Mouse (Mus musculus): ENCODE data around the gene Vps13a. TPM values are rescaled to one million over a fixed set of nuclear protein-coding genes. Genes with fewer than 3 reads are reported as not detected.

The Vps13a gene
- polyA plus RNA-seq, 1 experiment, result 42.2 TPM

- Histone ChIP-seq H3K36me3 (ENCODE audit: control insufficient read depth, insufficient read depth, low read length, poor library complexity, severe bottlenecking) (no peaks in the 10 kb centered on the region; the same call in 1 of the 2 replicates), H3K4me1 (ENCODE audit: control insufficient read depth, insufficient read depth, low read length) (no peaks in the 10 kb centered on the region), H3K4me3 (ENCODE audit: low read depth, low read length) (no peak overlapping the region), H3K9me3 (replicated peaks; ENCODE audit: control insufficient read depth, insufficient read depth, low read length, poor library complexity, severe bottlenecking) (no peaks in the 10 kb centered on the region), H3K27me3 (ENCODE audit: control insufficient read depth, insufficient read depth, low read length, poor library complexity, severe bottlenecking) (no peaks in the 10 kb centered on the region), H3K27ac (ENCODE audit: insufficient read depth, low read length) (no peak overlapping the region), H3K9ac (ENCODE audit: low read depth, poor library complexity, severe bottlenecking) (no peak overlapping the region)
- TF ChIP-seq POLR2A (IDR thresholded peaks at IDR 0.05; ENCODE audit: insufficient read depth, low read length) (no peak), EP300 (IDR thresholded peaks at IDR 0.05; ENCODE audit: insufficient read depth, low read depth, low read length) (no peak), CTCF (IDR thresholded peaks at IDR 0.05; ENCODE audit: low read depth, low read length) (no peak)
Measured at GRCm38 (mm10) chr19:16755854-16756253, 24.9 kb downstream of the Vps13a start.

- no peak for TF ChIP-seq EP300 (IDR thresholded peaks at IDR 0.05; ENCODE audit: insufficient read depth, low read depth, low read length)
- no peak for TF ChIP-seq POLR2A (IDR thresholded peaks at IDR 0.05; ENCODE audit: insufficient read depth, low read length)
- TF ChIP-seq CTCF (IDR thresholded peaks at IDR 0.05; ENCODE audit: low read depth, low read length), result no peak
- H3K4me3 ChIP-seq (ENCODE audit: low read depth, low read length), result no peak overlapping the region
Measured at GRCm38 (mm10) chr19:16755226-16755625, 25.5 kb downstream of the Vps13a start.

GRCm38 (mm10) chr19:16753151-16753550, 27.6 kb downstream of the Vps13a start:
- Histone ChIP-seq H3K9me3 (replicated peaks; ENCODE audit: control insufficient read depth, insufficient read depth, low read length, poor library complexity, severe bottlenecking) (no peaks in the 10 kb centered on the region), H3K27me3 (ENCODE audit: control insufficient read depth, insufficient read depth, low read length, poor library complexity, severe bottlenecking) (no peaks in the 10 kb centered on the region), H3K27ac (ENCODE audit: insufficient read depth, low read length) (no peak overlapping the region), H3K4me1 (ENCODE audit: control insufficient read depth, insufficient read depth, low read length) (no peaks in the 10 kb centered on the region), H3K9ac (ENCODE audit: low read depth, poor library complexity, severe bottlenecking) (no peak overlapping the region), H3K4me3 (ENCODE audit: low read depth, low read length) (no peak overlapping the region), H3K36me3 (ENCODE audit: control insufficient read depth, insufficient read depth, low read length, poor library complexity, severe bottlenecking) (no peaks in the 10 kb centered on the region; the same call in 1 of the 2 replicates)
- TF ChIP-seq POLR2A (IDR thresholded peaks at IDR 0.05; ENCODE audit: insufficient read depth, low read length) (no peak), EP300 (IDR thresholded peaks at IDR 0.05; ENCODE audit: insufficient read depth, low read depth, low read length) (no peak), CTCF (IDR thresholded peaks at IDR 0.05; ENCODE audit: low read depth, low read length) (no peak)

More at GRCm38 (mm10) chr19:16755226-16755625, 25.5 kb downstream of the Vps13a start:
- no peak overlapping the region for H3K9ac ChIP-seq (ENCODE audit: low read depth, poor library complexity, severe bottlenecking)
- H3K27me3 ChIP-seq (ENCODE audit: control insufficient read depth, insufficient read depth, low read length, poor library complexity, severe bottlenecking), result no peaks in the 10 kb centered on the region
- H3K27ac ChIP-seq (ENCODE audit: insufficient read depth, low read length), result no peak overlapping the region
- H3K36me3 ChIP-seq (ENCODE audit: control insufficient read depth, insufficient read depth, low read length, poor library complexity, severe bottlenecking), result no peaks in the 10 kb centered on the region; the same call in 1 of the 2 replicates
- H3K4me1 ChIP-seq (ENCODE audit: control insufficient read depth, insufficient read depth, low read length), result no peaks in the 10 kb centered on the region
- no peaks in the 10 kb centered on the region for H3K9me3 ChIP-seq (replicated peaks; ENCODE audit: control insufficient read depth, insufficient read depth, low read length, poor library complexity, severe bottlenecking)

GRCm38 (mm10) chr19:16736854-16737253, 43.9 kb downstream of the Vps13a start:
- Histone ChIP-seq H3K9me3 (replicated peaks; ENCODE audit: control insufficient read depth, insufficient read depth, low read length, poor library complexity, severe bottlenecking) (no peaks in the 10 kb centered on the region), H3K9ac (ENCODE audit: low read depth, poor library complexity, severe bottlenecking) (no peak overlapping the region), H3K27me3 (ENCODE audit: control insufficient read depth, insufficient read depth, low read length, poor library complexity, severe bottlenecking) (no peaks in the 10 kb centered on the region), H3K4me1 (ENCODE audit: control insufficient read depth, insufficient read depth, low read length) (peaks cover 3% of the 10 kb centered on the region), H3K36me3 (ENCODE audit: control insufficient read depth, insufficient read depth, low read length, poor library complexity, severe bottlenecking) (no peaks in the 10 kb centered on the region), H3K27ac (ENCODE audit: insufficient read depth, low read length) (no peak overlapping the region), H3K4me3 (ENCODE audit: low read depth, low read length) (no peak overlapping the region)
- TF ChIP-seq CTCF (IDR thresholded peaks at IDR 0.05; ENCODE audit: low read depth, low read length), result no peak
- no peak for TF ChIP-seq POLR2A (IDR thresholded peaks at IDR 0.05; ENCODE audit: insufficient read depth, low read length)
- TF ChIP-seq EP300 (IDR thresholded peaks at IDR 0.05; ENCODE audit: insufficient read depth, low read depth, low read length), result no peak

- no peak for TF ChIP-seq CTCF (IDR thresholded peaks at IDR 0.05; ENCODE audit: low read depth, low read length)
- TF ChIP-seq EP300 (IDR thresholded peaks at IDR 0.05; ENCODE audit: insufficient read depth, low read depth, low read length), result no peak
- no peak for TF ChIP-seq POLR2A (IDR thresholded peaks at IDR 0.05; ENCODE audit: insufficient read depth, low read length)
- no peaks in the 10 kb centered on the region for H3K9me3 ChIP-seq (replicated peaks; ENCODE audit: control insufficient read depth, insufficient read depth, low read length, poor library complexity, severe bottlenecking)
- H3K36me3 ChIP-seq (ENCODE audit: control insufficient read depth, insufficient read depth, low read length, poor library complexity, severe bottlenecking), result no peaks in the 10 kb centered on the region
Measured at GRCm38 (mm10) chr19:16728729-16729128, 52.0 kb downstream of the Vps13a start.

GRCm38 (mm10) chr19:16715249-16715648, 65.5 kb downstream of the Vps13a start:
- Histone ChIP-seq H3K27me3 (ENCODE audit: control insufficient read depth, insufficient read depth, low read length, poor library complexity, severe bottlenecking) (no peaks in the 10 kb centered on the region), H3K36me3 (ENCODE audit: control insufficient read depth, insufficient read depth, low read length, poor library complexity, severe bottlenecking) (no peaks in the 10 kb centered on the region), H3K27ac (ENCODE audit: insufficient read depth, low read length) (no peak overlapping the region), H3K4me1 (ENCODE audit: control insufficient read depth, insufficient read depth, low read length) (no peaks in the 10 kb centered on the region), H3K4me3 (ENCODE audit: low read depth, low read length) (no peak overlapping the region), H3K9ac (ENCODE audit: low read depth, poor library complexity, severe bottlenecking) (no peak overlapping the region), H3K9me3 (replicated peaks; ENCODE audit: control insufficient read depth, insufficient read depth, low read length, poor library complexity, severe bottlenecking) (no peaks in the 10 kb centered on the region)
- no peak for TF ChIP-seq CTCF (IDR thresholded peaks at IDR 0.05; ENCODE audit: low read depth, low read length)
- no peak for TF ChIP-seq EP300 (IDR thresholded peaks at IDR 0.05; ENCODE audit: insufficient read depth, low read depth, low read length)
- no peak for TF ChIP-seq POLR2A (IDR thresholded peaks at IDR 0.05; ENCODE audit: insufficient read depth, low read length)

More at GRCm38 (mm10) chr19:16728729-16729128, 52.0 kb downstream of the Vps13a start:
- Histone ChIP-seq H3K27me3 (ENCODE audit: control insufficient read depth, insufficient read depth, low read length, poor library complexity, severe bottlenecking) (no peaks in the 10 kb centered on the region), H3K4me3 (ENCODE audit: low read depth, low read length) (no peak overlapping the region), H3K4me1 (ENCODE audit: control insufficient read depth, insufficient read depth, low read length) (no peaks in the 10 kb centered on the region), H3K27ac (ENCODE audit: insufficient read depth, low read length) (no peak overlapping the region), H3K9ac (ENCODE audit: low read depth, poor library complexity, severe bottlenecking) (no peak overlapping the region)

Measured in ES-Bruce4 (cell line).